Mouse (Mus musculus): ENCODE data around the gene Zfp398. TPM values are rescaled to one million over a fixed set of nuclear protein-coding genes. Genes with fewer than 3 reads are reported as not detected.
A peak's percentile ranks its signal among the peaks of the same experiment; 100 is the strongest.
"Not testable (repeated sequence)": the region's sequence is repeated elsewhere in the genome, so short reads cannot be mapped to it uniquely, and the experiment has no call there.

The Zfp398 gene
- total RNA-seq, 2 experiments from 2014 or later, result 18.5 to 23.5 TPM

- DNase-seq (ENCODE audit: extremely low spot score in 1 of 2, low spot score in 1 of 2), result no peak
Measured at GRCm38 (mm10) chr6:47821776-47822175, 13.7 kb upstream of the Zfp398 start.

- no peak for DNase-seq (ENCODE audit: extremely low spot score in 1 of 2, low spot score in 1 of 2)
Measured at GRCm38 (mm10) chr6:47824241-47824640, 11.2 kb upstream of the Zfp398 start.

GRCm38 (mm10) chr6:47827462-47827861 is 8.0 kb upstream of the Zfp398 start:
- DNase-seq (ENCODE audit: extremely low spot score in 1 of 2, low spot score in 1 of 2), result no peak

GRCm38 (mm10) chr6:47828950-47829349 is 6.5 kb upstream of the Zfp398 start:
- DNase-seq (ENCODE audit: extremely low spot score in 1 of 2, low spot score in 1 of 2), result no peak

GRCm38 (mm10) chr6:47830104-47831078 is 5.1 kb upstream of the Zfp398 start, which contains the start of gene Zfp786:
Gene Zfp786, minus strand, starts transcription at chr6:47830867.
- DNase-seq (ENCODE audit: extremely low spot score in 1 of 2, low spot score in 1 of 2), result peak; percentile 92 to 96

- DNase-seq (ENCODE audit: extremely low spot score in 1 of 2, low spot score in 1 of 2), result no peak
Measured at GRCm38 (mm10) chr6:47832220-47832619, 3.2 kb upstream of the Zfp398 start.

- peak; percentile 29 to 52 for DNase-seq (ENCODE audit: extremely low spot score in 1 of 2, low spot score in 1 of 2)
Measured at GRCm38 (mm10) chr6:47835984-47836521, 592 bp downstream of the Zfp398 start.

- DNase-seq (ENCODE audit: extremely low spot score in 1 of 2, low spot score in 1 of 2), result no peak
Measured at GRCm38 (mm10) chr6:47837630-47838029, 2.2 kb downstream of the Zfp398 start.

- DNase-seq (ENCODE audit: extremely low spot score in 1 of 2, low spot score in 1 of 2), result no peak
Measured at GRCm38 (mm10) chr6:47841077-47841476, 5.6 kb downstream of the Zfp398 start.

GRCm38 (mm10) chr6:47841831-47842230 is 6.4 kb downstream of the Zfp398 start:
- no peak for DNase-seq (ENCODE audit: extremely low spot score in 1 of 2, low spot score in 1 of 2)

- DNase-seq (ENCODE audit: extremely low spot score in 1 of 2, low spot score in 1 of 2), result no peak
Measured at GRCm38 (mm10) chr6:47842337-47842736, 6.9 kb downstream of the Zfp398 start.

- no peak for DNase-seq (ENCODE audit: extremely low spot score in 1 of 2, low spot score in 1 of 2)
Measured at GRCm38 (mm10) chr6:47845779-47846178, 10.3 kb downstream of the Zfp398 start.

GRCm38 (mm10) chr6:47857241-47857640 is 21.8 kb downstream of the Zfp398 start:
- no peak for DNase-seq (ENCODE audit: extremely low spot score in 1 of 2, low spot score in 1 of 2)

- DNase-seq (ENCODE audit: extremely low spot score in 1 of 2, low spot score in 1 of 2), result not testable (repeated sequence)
Measured at GRCm38 (mm10) chr6:47857729-47858128, 22.3 kb downstream of the Zfp398 start.

- no peak for DNase-seq (ENCODE audit: extremely low spot score in 1 of 2, low spot score in 1 of 2)
Measured at GRCm38 (mm10) chr6:47872266-47872665, 36.8 kb downstream of the Zfp398 start.

GRCm38 (mm10) chr6:47877058-47877457 is 41.6 kb downstream of the Zfp398 start, which contains the start of gene Zfp282:
Gene Zfp282, plus strand, starts transcription at chr6:47877204.
- no peak for DNase-seq (ENCODE audit: extremely low spot score in 1 of 2, low spot score in 1 of 2)

GRCm38 (mm10) chr6:47877461-47878132 is 42.1 kb downstream of the Zfp398 start:
- peak; percentile 76 to 86 for DNase-seq (ENCODE audit: extremely low spot score in 1 of 2, low spot score in 1 of 2)

- DNase-seq (ENCODE audit: extremely low spot score in 1 of 2, low spot score in 1 of 2), result peak in 1 of 2 experiments; percentile 15
Measured at GRCm38 (mm10) chr6:47878133-47878514, 42.7 kb downstream of the Zfp398 start.

- no peak for DNase-seq (ENCODE audit: extremely low spot score in 1 of 2, low spot score in 1 of 2)
Measured at GRCm38 (mm10) chr6:47878593-47878992, 43.1 kb downstream of the Zfp398 start.

- no peak for DNase-seq (ENCODE audit: extremely low spot score in 1 of 2, low spot score in 1 of 2)
Measured at GRCm38 (mm10) chr6:47879049-47879716, 43.7 kb downstream of the Zfp398 start.
